Mouse (Mus musculus) mouse trophoblast stem cell (cell line): ENCODE data around the gene Bbof1.

Experiments
- in situ Hi-C, 2 experiments: fragments of 300-500 bp; cut with MseI, MboI; formaldehyde crosslinking; loops; 2 replicates in 1 of 2; 3 replicates in 1 of 2; pipeline ENCODE4 v1.15.1; 2025

Bbof1 gene

DNA sequence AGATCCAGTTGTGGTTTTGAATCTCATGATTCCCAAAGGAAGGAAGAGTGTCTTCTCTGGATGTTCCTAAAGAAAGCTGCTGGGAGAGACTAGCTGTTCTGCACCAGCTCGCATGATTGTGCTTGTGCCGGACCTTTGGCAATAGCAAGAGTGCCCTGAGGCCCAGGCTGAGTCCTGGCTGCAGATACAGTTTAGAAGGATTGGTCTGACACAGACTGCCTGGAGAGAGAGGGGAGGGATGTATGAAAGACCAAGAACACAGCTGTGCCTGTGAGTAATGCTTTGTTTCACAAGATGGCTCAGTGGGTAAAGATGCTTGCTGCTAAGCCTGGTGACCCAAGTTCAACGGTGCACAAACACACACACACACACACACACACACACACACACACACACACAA, 54.0 kb downstream of the Bbof1 start:
- in situ Hi-C loops = no loop called here

DNA sequence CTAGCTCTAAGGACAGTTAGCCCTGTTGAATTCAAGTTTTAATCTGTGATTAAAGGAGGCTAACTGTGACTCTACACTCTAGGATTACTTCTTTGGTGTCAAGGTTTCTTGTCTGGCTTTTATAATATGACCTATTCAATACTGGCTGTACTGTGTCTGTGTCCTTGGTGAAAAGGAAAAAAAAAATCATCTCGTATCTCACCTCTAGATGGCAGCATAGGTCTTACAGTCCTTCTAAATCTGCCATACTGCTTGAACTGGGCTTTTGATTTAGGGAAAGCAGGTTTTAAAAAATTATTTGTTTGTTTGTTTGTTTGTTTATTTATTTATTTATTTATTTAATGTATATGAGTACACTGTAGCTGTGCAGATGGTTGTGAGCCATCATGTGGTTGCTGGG, 59.8 kb downstream of the Bbof1 start:
- in situ Hi-C loops = no loop called here

DNA sequence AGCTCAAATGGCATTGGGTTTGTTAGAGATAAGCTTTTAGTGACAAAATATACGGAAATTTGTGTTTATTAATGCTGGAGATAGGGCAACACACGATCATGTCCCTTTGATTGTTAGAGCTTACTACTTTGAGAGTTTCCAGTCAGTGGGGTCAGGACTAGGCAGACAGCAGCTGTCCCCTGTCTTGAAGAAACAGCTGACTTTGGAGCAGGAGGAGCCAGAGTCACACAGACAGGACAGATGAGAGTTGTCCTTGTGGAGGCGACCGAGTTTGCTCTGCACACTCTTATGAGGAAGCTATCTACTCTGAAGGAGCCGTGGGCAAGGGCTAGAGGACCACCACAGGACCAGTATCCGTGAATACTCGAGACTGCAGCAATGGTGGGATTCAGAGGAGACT, 70.1 kb downstream of the Bbof1 start:
- in situ Hi-C loops = no loop called here

DNA sequence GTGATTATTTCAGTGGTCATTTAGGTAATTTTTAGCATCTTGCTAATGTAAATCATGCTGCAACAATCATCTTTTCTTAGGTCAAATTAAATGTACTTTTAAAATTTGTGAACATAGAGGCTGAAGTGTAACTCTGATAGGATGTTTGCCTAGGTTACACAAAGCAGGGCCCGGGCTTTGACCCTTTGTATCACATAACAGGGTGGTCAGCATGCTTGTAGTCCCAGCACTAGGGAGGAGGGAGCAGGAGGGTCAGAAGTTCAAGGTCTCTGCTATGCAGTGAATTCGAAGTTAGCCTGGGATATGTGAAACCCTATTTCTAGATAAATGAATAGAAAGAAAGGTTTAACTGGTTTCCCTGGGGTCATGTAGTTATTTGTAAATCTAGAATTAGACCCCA, 72.4 kb downstream of the Bbof1 start:
- in situ Hi-C loops = no loop called here

DNA sequence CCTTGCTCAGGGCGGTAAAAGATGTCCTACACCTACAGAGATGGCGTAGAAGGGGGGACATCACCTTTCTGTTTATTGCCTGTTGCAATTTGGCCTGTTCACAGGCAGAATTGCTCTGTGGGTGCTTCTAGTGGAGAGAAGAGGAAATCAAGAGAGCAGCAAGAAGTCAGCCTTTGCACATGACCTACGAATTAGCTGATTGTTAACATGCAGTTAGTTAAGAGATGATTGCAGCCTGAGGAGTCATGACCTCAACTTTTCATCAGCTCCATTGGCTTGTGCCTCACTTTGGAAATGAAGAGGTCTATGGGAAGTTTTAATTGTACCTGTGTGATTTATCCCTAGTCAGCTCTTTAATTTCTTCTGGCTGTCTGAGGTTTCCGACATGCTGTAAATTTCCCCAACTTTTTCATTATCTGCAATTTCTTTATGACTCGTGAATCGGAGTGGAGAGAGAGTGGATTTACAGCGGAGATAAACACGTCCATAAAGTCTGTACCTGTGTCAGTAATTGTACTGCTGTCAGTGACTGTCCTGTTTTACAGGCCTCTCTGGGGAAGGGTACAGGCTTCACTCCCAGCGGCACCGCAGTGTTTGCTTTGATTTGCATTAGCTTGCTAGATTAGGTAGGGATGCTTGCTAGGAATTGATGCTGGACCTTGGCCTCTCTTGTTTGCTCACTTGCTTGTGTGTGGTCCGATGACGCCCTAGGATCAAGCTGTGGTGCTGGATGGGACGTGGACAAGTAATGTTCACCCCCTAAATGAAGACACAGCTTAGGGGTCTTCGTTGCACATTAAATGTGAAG, 74.1 kb downstream of the Bbof1 start:
- in situ Hi-C loops = no loop called here

DNA sequence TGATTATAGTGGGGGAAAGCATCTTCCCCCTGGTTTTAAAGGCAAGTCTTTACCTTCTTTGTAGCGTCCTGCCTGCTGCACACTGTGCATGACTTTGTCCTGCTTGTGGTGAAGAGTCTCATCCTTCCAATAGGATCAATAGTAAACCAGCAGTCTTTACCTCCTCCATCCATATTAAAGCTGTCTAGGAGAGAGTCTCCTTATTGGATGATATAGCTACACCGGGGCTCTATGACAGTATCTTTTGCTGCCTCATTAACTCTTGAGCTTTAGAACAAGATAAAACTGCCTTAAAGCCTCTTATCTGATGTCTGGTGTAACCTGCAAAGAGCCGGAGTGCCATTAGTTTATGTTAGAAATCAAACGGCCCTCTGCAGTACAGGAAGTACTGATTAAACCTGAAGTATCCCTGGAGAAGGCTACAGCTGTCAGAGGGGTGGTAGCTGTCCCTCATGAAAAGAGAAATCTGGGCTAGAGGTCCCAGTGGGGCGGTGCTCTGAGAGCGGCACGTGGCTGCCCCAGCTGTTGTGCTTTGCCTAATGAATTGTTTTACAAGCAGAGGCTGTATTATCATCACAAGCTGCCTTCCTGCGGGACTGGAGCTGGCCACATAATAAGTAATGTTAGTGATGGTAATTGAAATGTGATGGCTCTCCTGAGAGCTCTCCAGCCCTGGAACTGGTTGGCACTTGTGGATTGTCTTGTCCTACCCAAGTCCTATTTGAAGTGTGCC, 78.6 kb downstream of the Bbof1 start:
- in situ Hi-C loops = no loop called here
